Mouse (Mus musculus) hindbrain, postnatal 0 days (tissue): ENCODE measurements around the gene Zfp982. TPM values are rescaled to one million over a fixed set of nuclear protein-coding genes. Genes with fewer than 3 reads are reported as not detected.
"Not testable (repeated sequence)": the region's sequence is repeated elsewhere in the genome, so short reads cannot be mapped to it uniquely, and the experiment has no call there.

Experiments
- ATAC-seq: fragments of 200-750 bp; cut with Nextera tagmentation; 2 replicates; pipeline ENCODE4 v1.8.0; 2017; ENCODE audit warnings: mild to moderate bottlenecking, moderate TSS enrichment, moderate library complexity
- DNase-seq: peaks from one replicate; pipeline ENCODE4 v3.0.0-alpha.2; 2015; ENCODE audit warnings: low spot score
- H3K27ac ChIP-seq: fragments of 300-500 bp; sonication (generic); 2 replicates; pipeline ENCODE4 v1.5.1; 2014; ENCODE audit warnings: mild to moderate bottlenecking
- H3K27me3 ChIP-seq: fragments of 300-500 bp; sonication (generic); 2 replicates; pipeline ENCODE4 v1.6.1; 2014; ENCODE audit warnings: low read length, mixed read lengths; ENCODE audit not compliant: insufficient read depth
- H3K36me3 ChIP-seq: fragments of 300-500 bp; sonication (generic); 2 replicates; pipeline ENCODE4 v1.6.1; 2014; ENCODE audit warnings: low read length, mixed read lengths; ENCODE audit not compliant: insufficient read depth
- H3K4me1 ChIP-seq: fragments of 300-500 bp; sonication (generic); 2 replicates; pipeline ENCODE4 v1.6.1; 2014; ENCODE audit warnings: antibody characterized with exemption, low read length, mixed read lengths; ENCODE audit not compliant: insufficient read depth
- H3K4me2 ChIP-seq: fragments of 300-500 bp; sonication (generic); 2 replicates; pipeline ENCODE4 v1.6.1; 2014; ENCODE audit warnings: low read depth, mild to moderate bottlenecking, low read length, moderate library complexity, mixed read lengths
- H3K4me3 ChIP-seq: fragments of 300-500 bp; sonication (generic); 2 replicates; pipeline ENCODE4 v1.5.1; 2014; ENCODE audit warnings: low read length
- H3K9ac ChIP-seq: fragments of 300-500 bp; sonication (generic); replicated peaks from 2 replicates; pipeline ENCODE4 v1.6.1; 2014; ENCODE audit warnings: mild to moderate bottlenecking, low read length, moderate library complexity, mixed read lengths
- H3K9me3 ChIP-seq: fragments of 300-500 bp; sonication (generic); 2 replicates; pipeline ENCODE4 v1.6.1; 2016; ENCODE audit warnings: low read length, mixed read lengths
- CTCF ChIP-seq: IDR thresholded peaks from 2 replicates; pipeline ENCODE4 v1.5.1; 2016; ENCODE audit warnings: antibody characterized with exemption, control low read depth, low read depth
- WGBS: fragments of 180-500 bp; shearing (Covaris S2); extraction: QIAGEN DNeasy Blood & Tissue Kit; methylation state at CpG from one replicate; pipeline ENCODE4 v1.1.7; 2014; 5-methylcytosine and 5-hydroxymethylcytosine counted together
- polyA plus RNA-seq: library from polyadenylated mRNA; unstranded; fragments of >200 nt; fragmentation: Nextera tagmentation; extraction: Ambion mirVana; gene quantifications from 2 replicates; pipeline ENCODE4 v1.2.1, GENCODE M21; 2015
- total RNA-seq: library from RNA; depleted of rRNA; stranded (reverse); fragments of >200 nt; gene quantifications from 2 replicates; pipeline ENCODE4 v1.2.3, GENCODE M21; 2014; rRNA removed

The Zfp982 gene
- 1.2 and 3.3 TPM in 2 replicates for total RNA-seq
- 4.1 and 4.6 TPM in 2 replicates for polyA plus RNA-seq

- not testable (repeated sequence) for ATAC-seq, H3K4me1 ChIP-seq, H3K27me3 ChIP-seq, H3K27ac ChIP-seq, H3K4me3 ChIP-seq, DNase-seq, H3K9ac ChIP-seq, H3K4me2 ChIP-seq, H3K36me3 ChIP-seq
- 87% methylated on average over 7 of the region's 7 CpGs for WGBS
- peaks cover 52% of the 10 kb centered on the region for H3K9me3 ChIP-seq
These were observed at the start of gene Zfp982 for GRCm38 (mm10) chr4:147492117-147492516. Gene Zfp982 (plus strand): TSS chr4:147492417.

GRCm38 (mm10) chr4:147442649-147443553, 49.3 kb upstream of the Zfp982 start:
- Histone ChIP-seq H3K27ac (peak overlapping the region; percentile 67), H3K4me3 (peak overlapping the region; percentile 55), H3K9ac (peak overlapping the region; percentile 81), H3K4me2 (peak overlapping the region; percentile 89)
- DNase-seq, result peak; percentile 64
- not testable (repeated sequence) for H3K36me3 ChIP-seq, H3K27me3 ChIP-seq, H3K9me3 ChIP-seq, H3K4me1 ChIP-seq
- peak; percentile 96 for ATAC-seq
- WGBS, result 11% methylated on average over 52 of the region's 52 CpGs

GRCm38 (mm10) chr4:147443554-147443927, 48.7 kb upstream of the Zfp982 start:
- ATAC-seq, H3K36me3 ChIP-seq, H3K27me3 ChIP-seq, DNase-seq, H3K9me3 ChIP-seq, H3K4me1 ChIP-seq: not testable (repeated sequence)
- Histone ChIP-seq H3K4me2 (peak overlapping the region; percentile 89), H3K27ac (peak overlapping the region; percentile 67), H3K4me3 (peak overlapping the region; percentile 55), H3K9ac (peak overlapping the region; percentile 81; the same call in 1 of the 2 replicates)
- WGBS, result 35% methylated on average over 8 of the region's 8 CpGs

- not testable (repeated sequence) for ATAC-seq, H3K27ac ChIP-seq, H3K4me3 ChIP-seq, DNase-seq, H3K9ac ChIP-seq, H3K9me3 ChIP-seq, H3K36me3 ChIP-seq, H3K4me2 ChIP-seq, H3K27me3 ChIP-seq, H3K4me1 ChIP-seq
These were observed 46.8 kb upstream of the Zfp982 start for GRCm38 (mm10) chr4:147445371-147445770.

GRCm38 (mm10) chr4:147448358-147448757, 43.9 kb upstream of the Zfp982 start:
- no peaks in the 10 kb centered on the region for H3K27me3 ChIP-seq
- no peaks in the 10 kb centered on the region for H3K4me1 ChIP-seq
- DNase-seq (no peak), ATAC-seq (no peak)
- WGBS, result 69% methylated on average over 2 of the region's 2 CpGs
- H3K9ac ChIP-seq, result no peak overlapping the region
- H3K9me3 ChIP-seq, result peaks cover 4% of the 10 kb centered on the region
- TF ChIP-seq CTCF, result no peak
- no peak overlapping the region for H3K27ac ChIP-seq
- no peak overlapping the region for H3K4me3 ChIP-seq
- H3K4me2 ChIP-seq, result no peak overlapping the region
- H3K36me3 ChIP-seq, result no peaks in the 10 kb centered on the region

GRCm38 (mm10) chr4:147449099-147449581, 43.1 kb upstream of the Zfp982 start:
- DNase-seq, result no peak
- H3K9ac ChIP-seq, result no peak overlapping the region
- H3K36me3 ChIP-seq, result no peaks in the 10 kb centered on the region
- H3K4me2 ChIP-seq, result no peak overlapping the region; the same call in 1 of the 2 replicates
- no peak overlapping the region for H3K4me3 ChIP-seq
- no peak for ATAC-seq
- H3K27me3 ChIP-seq, result no peaks in the 10 kb centered on the region
- no peak for TF ChIP-seq CTCF
- WGBS, result 37% methylated on average over 13 of the region's 13 CpGs
- peaks cover 4% of the 10 kb centered on the region for H3K9me3 ChIP-seq
- H3K4me1 ChIP-seq, result no peaks in the 10 kb centered on the region
- H3K27ac ChIP-seq, result no peak overlapping the region

- H3K27me3 ChIP-seq, H3K4me1 ChIP-seq, H3K9ac ChIP-seq, H3K9me3 ChIP-seq, H3K4me2 ChIP-seq, ATAC-seq, H3K36me3 ChIP-seq, H3K4me3 ChIP-seq, H3K27ac ChIP-seq, DNase-seq: not testable (repeated sequence)
- 81% methylated on average over 2 of the region's 2 CpGs for WGBS
These were observed 42.2 kb upstream of the Zfp982 start for GRCm38 (mm10) chr4:147449986-147450385.

- not testable (repeated sequence) for H3K4me3 ChIP-seq, DNase-seq, H3K9ac ChIP-seq, H3K27me3 ChIP-seq, H3K4me1 ChIP-seq, H3K4me2 ChIP-seq, ATAC-seq, H3K27ac ChIP-seq, H3K36me3 ChIP-seq
- 91% methylated on average over 7 of the region's 7 CpGs for WGBS
- peaks cover 30% of the 10 kb centered on the region for H3K9me3 ChIP-seq
These were observed 25.0 kb upstream of the Zfp982 start for GRCm38 (mm10) chr4:147467207-147467606.

- 84% methylated on average over 5 of the region's 5 CpGs for WGBS
- H3K4me1 ChIP-seq, result not testable (repeated sequence)
These were observed 6.8 kb downstream of the Zfp982 start for GRCm38 (mm10) chr4:147498772-147499613.

More at GRCm38 (mm10) chr4:147498772-147499613, 6.8 kb downstream of the Zfp982 start:
- not testable (repeated sequence) for H3K27me3 ChIP-seq, H3K27ac ChIP-seq, ATAC-seq, H3K4me2 ChIP-seq, H3K9ac ChIP-seq, H3K4me3 ChIP-seq, H3K36me3 ChIP-seq, DNase-seq
- H3K9me3 ChIP-seq, result peaks cover 12% of the 10 kb centered on the region
